Mouse (Mus musculus) neutrophil, adult 65 days (primary cell): ENCODE data around the gene Hspa1l. TPM values are rescaled to one million over a fixed set of nuclear protein-coding genes. Genes with fewer than 3 reads are reported as not detected.

Experiments used
- total RNA-seq: library from RNA; stranded (reverse); gene quantifications from 2 replicates; pipeline ENCODE4 v1.2.4, GENCODE M21; 2023

Gene Hspa1l
- total RNA-seq, result 0.16 TPM in 1 of 2 replicates, not detected in the other

DNA sequence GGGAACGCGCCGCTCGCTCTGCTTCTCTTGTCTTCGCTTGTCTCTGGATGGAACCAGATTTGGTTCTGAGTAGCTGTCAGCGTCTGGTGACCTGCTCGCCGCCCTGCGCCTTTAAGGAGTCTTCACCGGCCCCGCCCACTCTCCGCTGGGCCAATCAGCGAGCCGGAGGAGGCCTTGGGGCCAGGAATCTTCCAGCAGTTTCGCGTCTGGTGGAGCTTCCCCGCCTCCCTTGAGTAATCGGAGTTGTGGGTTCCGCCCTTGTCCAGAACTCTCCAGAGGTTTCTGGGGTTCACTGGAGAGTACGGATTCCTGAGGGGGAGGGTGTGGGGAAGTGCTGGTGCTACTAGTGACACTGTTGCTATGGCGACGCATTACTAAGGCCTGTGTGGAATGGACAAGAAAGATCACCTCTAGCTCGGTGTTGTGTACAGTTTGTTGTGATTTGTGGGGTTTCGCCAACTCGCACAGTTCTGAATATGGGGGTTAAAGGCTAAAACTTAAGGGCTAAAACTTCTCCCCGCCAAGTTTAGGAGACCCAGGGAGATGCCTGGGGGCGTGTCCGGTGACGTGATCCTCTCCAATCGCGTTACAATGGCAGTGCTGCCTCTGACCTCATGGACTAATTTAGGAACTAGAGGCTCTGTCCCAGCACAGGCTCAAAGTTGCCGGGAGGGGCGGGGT lies at the start of gene Hspa1l, which contains the start of gene Hspa1a:
Hspa1l (plus strand) TSS at position 635 of the 681 bp plus-strand sequence.
Hspa1a (minus strand) TSS at position 88 of the 681 bp plus-strand sequence.

DNA sequence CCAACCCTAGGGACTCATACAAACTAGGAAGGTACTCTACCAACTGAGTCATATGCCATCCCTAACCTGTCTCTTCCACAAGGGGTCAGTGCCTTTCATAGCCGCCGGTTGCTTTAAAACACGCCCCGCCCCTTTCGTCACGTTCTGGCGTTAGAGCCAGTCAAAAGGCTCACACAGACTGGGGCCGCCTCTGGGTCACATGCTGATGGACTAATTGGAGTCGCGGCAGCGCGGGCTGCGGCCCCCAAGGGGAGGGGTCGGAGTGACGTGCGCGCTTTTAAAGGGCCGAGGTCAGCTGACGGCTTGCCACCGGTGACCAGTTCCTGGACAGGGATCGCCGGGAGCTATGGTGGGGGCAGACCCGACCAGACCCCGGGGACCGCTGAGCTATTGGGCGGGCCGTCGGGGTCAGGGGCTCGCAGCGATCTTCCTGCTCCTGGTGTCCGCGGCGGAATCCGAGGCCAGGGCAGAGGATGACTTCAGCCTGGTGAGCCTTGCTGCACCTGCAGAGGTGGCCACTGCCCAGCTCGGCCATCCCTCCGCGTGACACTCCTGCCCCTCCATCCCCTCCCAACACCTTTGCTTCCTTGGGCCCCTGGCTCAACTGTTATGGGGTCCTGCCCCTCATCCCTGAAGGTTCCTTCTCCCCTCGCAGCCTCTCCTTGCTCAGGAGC lies 41.3 kb upstream of the Hspa1l start, which contains the start of gene Neu1:
Neu1 (plus strand) TSS at position 193 of the 674 bp plus-strand sequence.

DNA sequence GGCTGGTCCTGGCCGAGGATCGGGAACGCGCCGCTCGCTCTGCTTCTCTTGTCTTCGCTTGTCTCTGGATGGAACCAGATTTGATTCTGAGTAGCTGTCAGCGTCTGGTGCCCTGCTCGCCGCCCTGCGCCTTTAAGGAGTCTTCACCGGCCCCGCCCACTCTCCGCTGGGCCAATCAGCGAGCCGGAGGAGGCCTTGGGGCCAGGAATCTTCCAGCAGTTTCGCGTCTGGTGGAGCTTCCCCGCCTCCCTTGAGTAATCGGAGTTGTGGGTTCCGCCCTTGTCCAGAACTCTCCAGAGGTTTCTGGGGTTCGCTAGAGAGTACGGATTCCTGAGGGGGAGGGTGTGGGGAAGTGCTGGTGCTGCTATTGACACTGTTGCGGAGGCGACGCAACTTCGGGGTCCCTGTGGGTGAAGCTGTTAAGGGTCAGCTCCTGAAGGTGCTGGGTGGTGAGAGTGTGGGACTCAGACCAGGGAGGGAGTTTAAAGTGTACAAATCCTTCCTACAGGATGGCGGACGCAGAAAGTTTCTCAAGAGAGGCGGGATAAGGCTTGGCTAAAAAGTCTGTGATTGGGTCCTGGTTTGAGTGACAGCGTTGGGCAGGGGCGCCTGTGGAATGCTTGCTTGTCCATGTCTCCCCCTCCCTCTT lies 13.2 kb upstream of the Hspa1l start, which contains the start of gene Hspa1b:
Hspa1b (minus strand) TSS at position 109 of the 649 bp plus-strand sequence.

DNA sequence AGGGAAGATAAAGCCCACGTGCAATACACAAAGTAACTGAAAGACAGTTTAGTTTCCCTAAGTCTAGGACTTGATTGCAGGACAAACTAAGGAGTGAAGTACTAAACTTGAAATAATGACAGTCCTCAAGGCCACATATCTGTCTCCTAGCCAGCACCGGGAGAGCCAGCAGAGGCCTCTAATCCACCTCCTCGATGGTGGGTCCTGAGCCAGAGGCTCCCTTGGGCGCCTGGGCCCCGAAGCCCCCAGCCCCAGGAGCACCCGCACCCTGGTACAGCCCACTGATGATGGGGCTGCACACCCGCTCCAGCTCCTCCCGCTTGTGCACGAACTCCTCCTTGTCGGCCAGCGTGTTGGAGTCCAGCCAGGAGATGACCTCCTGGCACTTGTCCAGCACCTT lies 2.7 kb upstream of the Hspa1l start, which contains the start of gene Gm20481:
Gm20481 (plus strand) TSS at position 91 of the 400 bp plus-strand sequence.

DNA sequence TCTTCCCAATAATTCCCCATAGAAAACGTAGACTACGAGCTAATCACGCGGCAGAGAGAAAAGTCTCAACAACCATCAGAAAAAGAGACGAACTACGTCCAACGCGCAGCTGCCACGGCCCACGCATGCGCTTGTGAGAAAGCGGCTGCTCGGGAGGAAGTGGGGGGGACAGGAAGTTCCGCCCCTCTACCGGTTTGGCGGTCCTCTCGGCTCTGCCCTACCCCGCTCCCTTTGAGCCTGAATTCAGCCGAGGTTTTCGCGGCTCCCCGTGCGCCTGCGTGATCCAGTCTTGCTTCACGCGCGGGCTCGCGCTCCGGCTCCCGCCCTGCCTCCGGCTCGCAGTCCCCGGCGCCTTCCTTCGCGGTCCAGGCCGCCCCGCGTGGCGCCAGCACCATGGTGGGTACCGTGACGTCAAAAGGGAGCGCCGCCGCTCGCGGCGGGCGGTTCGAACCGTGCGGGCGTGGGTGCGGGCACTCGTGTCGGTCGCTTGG lies 9.2 kb downstream of the Hspa1l start, which contains the start of gene Lsm2:
Lsm2 (plus strand) TSS at position 173 of the 491 bp plus-strand sequence.

DNA sequence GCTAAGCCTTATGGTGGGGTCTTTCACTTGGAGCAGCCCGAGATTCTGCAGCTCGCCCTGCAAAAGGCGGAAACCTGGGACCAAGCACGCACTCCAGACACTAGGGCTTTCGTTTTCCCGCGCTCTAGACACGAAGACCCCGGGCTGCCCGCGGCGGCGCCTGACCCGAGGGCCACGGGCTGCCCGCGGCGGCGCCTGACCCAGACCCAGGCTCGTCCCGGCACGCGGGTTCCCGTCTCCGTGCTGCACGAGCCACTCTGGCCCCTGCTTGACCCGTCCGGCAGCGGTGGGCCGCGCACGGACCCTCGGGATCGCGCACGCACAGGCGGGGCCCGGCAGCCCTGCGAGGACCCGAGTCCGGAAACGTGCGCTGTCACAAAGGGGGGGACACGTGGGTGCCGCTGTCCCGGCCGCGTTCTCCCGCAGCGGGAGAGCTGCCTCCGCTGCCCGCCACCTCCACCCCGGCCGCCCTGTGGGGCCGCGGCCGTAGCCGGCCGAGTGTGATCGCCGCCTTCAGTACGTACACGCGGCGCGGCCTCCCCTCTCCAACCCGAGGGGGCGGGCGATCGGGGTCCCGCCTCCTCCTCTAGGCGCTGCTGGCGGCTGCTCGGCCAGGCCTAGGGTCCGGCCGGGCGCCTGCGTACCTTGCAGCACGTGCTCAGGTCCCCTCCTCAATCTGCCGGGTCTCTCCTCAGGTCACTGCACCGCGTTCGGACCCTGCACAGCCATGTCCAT lies 28.4 kb downstream of the Hspa1l start, which contains the start of gene Vars:
Vars (plus strand) TSS at position 271 of the 735 bp plus-strand sequence.

DNA sequence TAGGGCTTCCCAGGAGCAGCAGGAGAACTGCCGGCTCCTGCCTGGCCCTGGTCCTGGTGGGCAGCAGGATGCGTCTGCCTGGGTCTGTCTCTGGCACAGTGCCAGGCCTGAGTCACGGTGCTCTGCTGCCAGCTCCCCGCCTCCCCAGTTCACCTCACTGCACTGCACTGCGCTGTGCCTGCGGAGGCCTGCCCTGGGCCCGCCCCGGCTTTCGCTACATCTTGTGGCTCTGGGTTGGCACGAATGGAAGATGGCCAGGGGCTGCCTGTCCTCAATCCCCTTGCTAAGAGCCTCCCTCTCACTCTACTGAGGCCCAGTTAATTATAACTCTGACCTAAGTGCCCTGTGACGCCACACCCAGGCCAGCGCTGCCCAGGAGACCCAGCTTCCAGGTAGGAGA lies 43.9 kb downstream of the Hspa1l start, which contains the start of gene Vwa7:
Vwa7 (plus strand) TSS at position 204 of the 400 bp plus-strand sequence.

DNA sequence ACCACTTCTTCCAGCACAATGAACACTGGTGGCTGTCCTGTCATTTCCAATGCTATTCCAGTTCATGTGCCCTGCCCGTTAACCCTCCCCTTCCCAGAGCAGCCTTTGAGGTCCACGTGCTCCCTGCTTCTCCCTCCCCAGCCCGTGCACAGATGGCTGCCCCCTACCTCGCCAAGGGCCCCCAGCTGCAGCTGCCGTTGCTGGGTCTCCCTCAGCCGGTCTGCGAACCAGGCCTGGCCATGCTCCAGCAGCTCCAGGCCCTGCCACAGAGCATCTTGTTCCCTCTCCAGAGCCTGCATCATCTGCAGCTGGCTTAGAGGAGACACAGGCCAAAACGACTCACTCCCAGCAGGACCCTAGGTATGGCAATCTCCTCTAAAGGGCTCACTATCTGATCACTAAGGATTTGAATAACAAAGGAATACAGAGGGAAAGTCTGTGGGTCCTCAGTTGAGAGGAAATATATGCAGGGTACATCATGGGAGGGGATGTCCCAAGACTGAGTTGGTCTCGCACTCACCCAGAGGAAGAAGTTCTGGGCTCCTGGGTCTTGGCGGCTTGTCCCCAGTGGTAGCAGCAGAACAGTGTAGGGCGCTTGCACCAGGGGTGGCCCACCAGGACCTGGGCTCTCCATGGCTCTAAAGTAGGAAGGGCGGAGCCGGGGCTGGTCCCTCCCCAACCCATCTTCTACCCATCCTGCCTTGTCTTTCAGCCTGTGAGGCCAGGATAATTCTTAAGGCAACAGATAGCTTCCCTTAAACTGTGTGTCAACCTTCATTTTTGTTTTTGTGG lies 55.0 kb downstream of the Hspa1l start, which contains the start of gene Sapcd1:
Sapcd1 (minus strand) TSS at position 740 of the 792 bp plus-strand sequence.

Other genes with a start within 250 kb of the Hspa1l start
- 0.11 and 0.13 TPM in 2 replicates for gene C4b, start 228.8 kb upstream of the Hspa1l start, total RNA-seq
- not detected in 2 replicates for gene Cyp21a1, start 168.1 kb upstream of the Hspa1l start, total RNA-seq
- 42.3 and 63.0 TPM in 2 replicates for gene Stk19, start 135.8 kb upstream of the Hspa1l start, total RNA-seq
- 34.5 and 46.7 TPM in 2 replicates for gene Dxo, start 135.7 kb upstream of the Hspa1l start, total RNA-seq
- gene Skiv2l, start 122.5 kb upstream of the Hspa1l start, total RNA-seq, result 95.9 and 147 TPM in 2 replicates
- 24.5 and 28.2 TPM in 2 replicates for gene Nelfe, start 122.3 kb upstream of the Hspa1l start, total RNA-seq
- 1.3 TPM in 1 of 2 replicates, not detected in the other for gene Cfb, start 110.2 kb upstream of the Hspa1l start, total RNA-seq
- gene Zbtb12, start 93.2 kb upstream of the Hspa1l start, total RNA-seq, result 0.70 and 1.4 TPM in 2 replicates
- gene Gm20547, start 90.7 kb upstream of the Hspa1l start, total RNA-seq, result not detected in 2 replicates
- gene C2, start 74.4 kb upstream of the Hspa1l start, total RNA-seq, result not detected in 2 replicates
- 49.5 and 66.6 TPM in 2 replicates for gene Ehmt2, start 74.2 kb upstream of the Hspa1l start, total RNA-seq
- gene Slc44a4, start 58.2 kb upstream of the Hspa1l start, total RNA-seq, result 0.25 TPM in 1 of 2 replicates, not detected in the other
- gene Neu1, start 41.5 kb upstream of the Hspa1l start, total RNA-seq, result 87.8 and 101 TPM in 2 replicates
- gene Hspa1b, start 13.5 kb upstream of the Hspa1l start, total RNA-seq, result 25.6 and 50.7 TPM in 2 replicates
- not detected in 2 replicates for gene Gm20481, start 2.8 kb upstream of the Hspa1l start, total RNA-seq
- 36.0 and 76.5 TPM in 2 replicates for gene Hspa1a, start 547 bp upstream of the Hspa1l start, total RNA-seq
- 15.3 and 22.7 TPM in 2 replicates for gene Lsm2, start 9.2 kb downstream of the Hspa1l start, total RNA-seq
- 51.6 and 57.8 TPM in 2 replicates for gene Vars, start 28.3 kb downstream of the Hspa1l start, total RNA-seq
- gene Vwa7, start 43.9 kb downstream of the Hspa1l start, total RNA-seq, result 0.09 TPM in 1 of 2 replicates, not detected in the other
- gene Sapcd1, start 55.3 kb downstream of the Hspa1l start, total RNA-seq, result 0.86 and 1.9 TPM in 2 replicates
- 3.5 and 11.1 TPM in 2 replicates for gene Msh5, start 74.0 kb downstream of the Hspa1l start, total RNA-seq
- gene Clic1, start 77.3 kb downstream of the Hspa1l start, total RNA-seq, result 248 and 288 TPM in 2 replicates
- gene Ddah2, start 86.3 kb downstream of the Hspa1l start, total RNA-seq, result 1.4 and 2.6 TPM in 2 replicates
- gene Ly6g6c, start 92.7 kb downstream of the Hspa1l start, total RNA-seq, result not detected in 2 replicates
- gene Mpig6b, start 93.5 kb downstream of the Hspa1l start, total RNA-seq, result 0.47 TPM in 1 of 2 replicates, not detected in the other
- not detected in 2 replicates for gene Ly6g6e, start 104.2 kb downstream of the Hspa1l start, total RNA-seq
- gene Ly6g6d, start 105.4 kb downstream of the Hspa1l start, total RNA-seq, result not detected in 2 replicates
- 1.1 TPM in 1 of 2 replicates, not detected in the other for gene Ly6g6f, start 112.9 kb downstream of the Hspa1l start, total RNA-seq
- gene Abhd16a, start 116.6 kb downstream of the Hspa1l start, total RNA-seq, result 44.4 and 57.6 TPM in 2 replicates
- gene Ly6g5c, start 135.6 kb downstream of the Hspa1l start, total RNA-seq, result not detected in 2 replicates
- gene Ly6g5b, start 142.7 kb downstream of the Hspa1l start, total RNA-seq, result 13.3 and 14.5 TPM in 2 replicates
- gene Gpank1, start 148.8 kb downstream of the Hspa1l start, total RNA-seq, result 36.0 and 50.1 TPM in 2 replicates
- gene Csnk2b, start 149.3 kb downstream of the Hspa1l start, total RNA-seq, result 135 and 169 TPM in 2 replicates
- gene D17H6S53E, start 153.7 kb downstream of the Hspa1l start, total RNA-seq, result 21.0 and 24.5 TPM in 2 replicates
- not detected in 2 replicates for gene Apom, start 159.3 kb downstream of the Hspa1l start, total RNA-seq
- gene Bag6, start 162.5 kb downstream of the Hspa1l start, total RNA-seq, result 295 and 362 TPM in 2 replicates
- 170 and 191 TPM in 2 replicates for gene Prrc2a, start 192.2 kb downstream of the Hspa1l start, total RNA-seq
- 10.8 and 14.1 TPM in 2 replicates for gene Aif1, start 203.4 kb downstream of the Hspa1l start, total RNA-seq
- gene Lst1, start 215.7 kb downstream of the Hspa1l start, total RNA-seq, result 410 and 626 TPM in 2 replicates
- 118 TPM in 2 replicates for gene Ltb, start 221.7 kb downstream of the Hspa1l start, total RNA-seq
- gene Tnf, start 229.3 kb downstream of the Hspa1l start, total RNA-seq, result 115 TPM in 2 replicates
- gene Lta, start 232.6 kb downstream of the Hspa1l start, total RNA-seq, result not detected in 2 replicates
- gene Gm16181, start 248.1 kb downstream of the Hspa1l start, total RNA-seq, result 0.79 TPM in 1 of 2 replicates, not detected in the other